Mouse (Mus musculus): Measurements from ENCODE around the gene Dixdc1.

Dixdc1 gene

GRCm38 (mm10) chr9:50738914-50739870, at the start of gene Dixdc1:
Gene Dixdc1 (minus strand): TSS chr9:50739517.
- DNase-seq (ENCODE audit: low spot score in 2 of 2), result peak; percentile 89 to 95

GRCm38 (mm10) chr9:50782155-50782554, 42.8 kb upstream of the Dixdc1 start:
- no peak for DNase-seq (ENCODE audit: low spot score in 2 of 2)

- DNase-seq (ENCODE audit: low spot score in 2 of 2), result no peak
Observed at GRCm38 (mm10) chr9:50776162-50776760, 36.9 kb upstream of the Dixdc1 start.

- no peak for DNase-seq (ENCODE audit: low spot score in 2 of 2)
Observed at GRCm38 (mm10) chr9:50775662-50776126, 36.4 kb upstream of the Dixdc1 start.

- peak; percentile 70 to 87 for DNase-seq (ENCODE audit: low spot score in 2 of 2)
Observed at GRCm38 (mm10) chr9:50774991-50775612, 35.8 kb upstream of the Dixdc1 start, which contains the start of the genes Alg9 and 1110032A03Rik. Gene Alg9 (plus strand): TSS chr9:50775019. Gene 1110032A03Rik (minus strand): TSS chr9:50775520.

GRCm38 (mm10) chr9:50774026-50774462, 34.7 kb upstream of the Dixdc1 start:
- no peak for DNase-seq (ENCODE audit: low spot score in 2 of 2)

GRCm38 (mm10) chr9:50770011-50770410, 30.7 kb upstream of the Dixdc1 start:
- DNase-seq (ENCODE audit: low spot score in 2 of 2), result no peak

- peak; percentile 98 to 99 for DNase-seq (ENCODE audit: low spot score in 2 of 2)
Observed at GRCm38 (mm10) chr9:50768107-50769002, 29.0 kb upstream of the Dixdc1 start, which contains the start of gene Fdxacb1. Gene Fdxacb1 (plus strand): TSS chr9:50768236.

GRCm38 (mm10) chr9:50767531-50768106, 28.3 kb upstream of the Dixdc1 start:
- DNase-seq (ENCODE audit: low spot score in 2 of 2), result no peak

- DNase-seq (ENCODE audit: low spot score in 2 of 2), result no peak
Observed at GRCm38 (mm10) chr9:50763331-50763730, 24.0 kb upstream of the Dixdc1 start.

GRCm38 (mm10) chr9:50761520-50762243, 22.4 kb upstream of the Dixdc1 start:
- no peak for DNase-seq (ENCODE audit: low spot score in 2 of 2)

GRCm38 (mm10) chr9:50756711-50757110, 17.4 kb upstream of the Dixdc1 start:
- no peak for DNase-seq (ENCODE audit: low spot score in 2 of 2)

- DNase-seq (ENCODE audit: low spot score in 2 of 2), result peak in 1 of 2 experiments; percentile 52
Observed at GRCm38 (mm10) chr9:50753947-50754346, 14.6 kb upstream of the Dixdc1 start.

- peak; percentile 94 for DNase-seq (ENCODE audit: low spot score in 2 of 2)
Observed at GRCm38 (mm10) chr9:50752784-50753615, 13.7 kb upstream of the Dixdc1 start.

- peak in 1 of 2 experiments; percentile 68 for DNase-seq (ENCODE audit: low spot score in 2 of 2)
Observed at GRCm38 (mm10) chr9:50752054-50752602, 12.8 kb upstream of the Dixdc1 start, which contains the start of gene Hspb2. Gene Hspb2 (minus strand): TSS chr9:50752354.

GRCm38 (mm10) chr9:50751323-50751722, 12.0 kb upstream of the Dixdc1 start, which contains the start of gene Cryab:
Gene Cryab (plus strand): TSS chr9:50751325.
- no peak for DNase-seq (ENCODE audit: low spot score in 2 of 2)

- no peak for DNase-seq (ENCODE audit: low spot score in 2 of 2)
Observed at GRCm38 (mm10) chr9:50750706-50751105, 11.4 kb upstream of the Dixdc1 start.

GRCm38 (mm10) chr9:50746214-50746677, 6.9 kb upstream of the Dixdc1 start, which contains the start of gene 2310030G06Rik:
Gene 2310030G06Rik (minus strand): TSS chr9:50746536.
- no peak for DNase-seq (ENCODE audit: low spot score in 2 of 2)
